Mouse (Mus musculus) cerebellum, adult 11-12 months (tissue): ENCODE data around the gene Shb.
A peak's percentile ranks its signal among the peaks of the same experiment; 100 is the strongest.

Source experiments
- DNase-seq: peaks from one replicate; pipeline ENCODE4 v3.0.0; 2022

Gene Shb

GRCm38 (mm10) chr4:45527562-45528354 lies 4.5 kb downstream of the Shb start:
- DNase-seq = no peak

- DNase-seq = no peak
Observed at GRCm38 (mm10) chr4:45526846-45527561, 5.3 kb downstream of the Shb start.

- no peak for DNase-seq
Observed at GRCm38 (mm10) chr4:45526175-45526574, 6.1 kb downstream of the Shb start.

DNA sequence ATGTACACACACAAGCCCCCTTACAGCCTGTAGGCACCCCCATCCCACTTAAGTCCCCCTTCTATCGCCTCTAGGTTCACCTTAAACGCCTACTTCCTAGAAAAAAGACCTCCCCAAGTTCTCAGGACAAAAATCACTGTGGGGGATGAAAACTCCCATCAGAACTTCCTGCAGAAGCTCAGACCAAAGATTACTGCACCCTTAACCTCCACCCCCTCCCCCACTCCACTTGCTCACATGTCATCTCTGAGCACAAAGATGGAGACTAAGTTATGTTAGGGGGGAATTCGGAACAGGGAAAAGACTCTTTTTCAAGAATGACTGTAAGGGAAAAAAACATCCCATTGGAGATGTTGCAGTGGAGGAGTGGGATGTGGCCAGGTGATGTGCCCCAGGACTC lies 6.7 kb downstream of the Shb start:
- no peak for DNase-seq

DNA sequence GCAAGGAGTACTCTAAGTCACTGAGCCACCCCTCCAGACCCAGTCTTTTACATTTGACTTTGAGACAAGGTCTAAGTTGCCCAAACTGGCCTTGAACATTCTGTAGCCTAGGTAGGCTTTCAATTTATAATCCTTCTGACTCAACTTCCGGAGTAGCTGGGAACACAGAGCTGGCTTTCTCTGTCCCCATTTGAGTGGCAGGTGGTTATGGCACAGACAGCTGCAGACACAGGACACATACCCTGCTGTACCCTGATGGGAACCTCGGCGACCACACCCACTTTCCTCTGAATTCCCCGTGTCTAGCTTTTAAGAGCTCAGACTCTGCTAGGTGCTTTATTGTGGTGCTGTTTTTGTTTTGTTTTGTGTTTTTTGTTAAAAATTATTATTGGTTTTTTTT lies 7.7 kb downstream of the Shb start:
- DNase-seq = no peak

DNA sequence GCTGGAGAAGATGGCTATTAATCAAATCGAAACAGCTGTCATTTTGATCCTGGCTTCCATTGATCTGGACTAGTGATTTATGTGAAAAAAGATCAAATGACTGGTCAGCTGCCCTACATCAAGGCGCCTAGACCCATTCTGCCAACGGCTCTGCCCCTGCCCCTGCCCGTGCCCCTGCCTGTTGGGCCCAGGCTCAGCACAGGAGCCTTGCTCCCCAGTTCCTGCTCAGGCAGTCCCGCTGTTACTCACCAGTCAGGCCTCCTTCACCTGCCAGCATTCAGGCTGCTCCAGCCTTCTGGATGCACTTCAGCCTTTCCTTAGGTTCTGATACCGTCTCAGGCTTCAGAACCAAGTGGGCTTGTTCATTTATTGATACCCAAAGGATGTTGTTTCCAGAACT lies 8.9 kb downstream of the Shb start:
- DNase-seq = no peak

- DNase-seq = no peak
Observed at GRCm38 (mm10) chr4:45522956-45523355, 9.3 kb downstream of the Shb start.

GRCm38 (mm10) chr4:45522583-45522900 lies 9.7 kb downstream of the Shb start:
- no peak for DNase-seq

DNA sequence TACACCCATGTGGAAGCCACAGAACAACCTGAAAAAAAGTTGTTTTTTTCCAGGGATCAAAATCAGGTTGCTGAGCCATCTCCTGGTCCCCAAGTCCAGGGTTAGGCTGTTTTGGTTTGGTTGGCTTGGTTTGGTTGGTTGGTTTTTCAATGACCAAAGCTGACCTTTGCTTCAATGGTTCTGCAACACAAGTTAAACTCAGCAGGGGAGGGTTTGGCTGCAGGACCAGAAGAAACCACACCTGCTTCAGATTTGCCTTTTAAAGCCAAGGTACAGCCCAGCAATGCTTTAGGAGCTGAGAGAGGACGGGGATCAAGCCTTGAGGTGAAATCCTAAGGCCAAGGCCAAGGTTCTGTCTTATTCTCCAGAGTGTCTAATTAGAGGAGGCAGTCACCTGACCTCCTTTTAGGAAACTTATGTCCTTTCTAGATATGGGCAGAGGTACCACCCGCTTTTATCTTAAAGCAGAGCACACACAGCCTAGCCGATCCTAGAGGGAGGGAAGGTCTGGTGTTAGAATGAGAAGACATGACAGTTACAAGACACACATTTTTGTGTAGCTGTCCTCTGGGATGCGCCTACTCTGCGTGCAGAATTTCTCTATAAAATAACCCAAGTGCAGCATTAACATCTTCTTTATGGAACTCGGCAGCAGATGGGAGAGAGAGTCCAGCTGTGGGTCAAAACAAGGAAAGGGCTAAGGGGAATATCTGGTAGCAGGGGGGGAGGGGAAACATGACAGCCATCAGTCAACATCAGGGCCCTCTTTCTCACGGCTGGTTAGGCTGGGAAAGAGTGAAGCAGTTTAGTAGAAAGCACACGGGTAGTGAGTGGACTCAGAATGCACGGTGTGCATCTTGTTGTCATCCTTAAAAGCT lies 10.3 kb downstream of the Shb start:
- DNase-seq = no peak

GRCm38 (mm10) chr4:45520375-45520774 lies 11.9 kb downstream of the Shb start:
- DNase-seq = no peak

DNA sequence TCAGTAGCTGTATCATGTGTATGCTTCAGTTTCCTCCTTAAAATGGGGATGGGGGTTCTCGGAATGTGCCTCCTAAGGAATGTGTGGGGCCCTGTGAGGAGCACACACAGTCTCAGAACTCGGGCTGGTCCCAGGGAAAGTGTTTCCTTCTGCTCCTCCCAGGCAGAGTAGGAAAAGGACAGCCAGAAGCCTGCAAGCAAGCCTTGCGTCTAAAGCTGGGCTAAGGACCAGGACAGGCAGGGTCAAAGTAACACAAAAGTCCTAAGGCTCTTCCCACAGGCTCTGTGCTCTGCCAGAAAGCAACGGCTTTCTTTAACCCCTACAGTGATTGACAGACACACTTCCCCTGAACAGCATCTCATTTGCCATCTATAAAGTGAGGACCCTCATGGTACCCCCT lies 14.9 kb downstream of the Shb start:
- no peak for DNase-seq

DNA sequence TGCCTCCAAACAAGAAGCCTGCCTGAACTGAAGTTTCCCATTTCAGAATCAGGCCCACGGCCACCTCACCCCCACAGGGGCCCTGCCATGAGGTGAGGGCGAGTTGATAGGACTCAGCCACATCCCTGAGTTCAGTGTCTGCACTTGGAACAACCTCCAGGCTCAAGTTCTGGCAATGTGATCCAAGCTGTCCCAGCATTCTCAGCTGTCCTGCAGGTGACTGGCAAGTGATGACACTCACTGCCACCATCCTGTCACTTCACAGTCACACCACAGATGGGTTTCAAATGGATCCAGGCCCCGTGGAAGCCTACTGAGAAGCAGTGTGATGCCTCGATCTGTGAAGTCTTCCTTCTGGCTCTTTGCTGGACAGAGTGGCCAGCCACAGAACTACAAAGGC lies 16.4 kb downstream of the Shb start:
- no peak for DNase-seq

DNA sequence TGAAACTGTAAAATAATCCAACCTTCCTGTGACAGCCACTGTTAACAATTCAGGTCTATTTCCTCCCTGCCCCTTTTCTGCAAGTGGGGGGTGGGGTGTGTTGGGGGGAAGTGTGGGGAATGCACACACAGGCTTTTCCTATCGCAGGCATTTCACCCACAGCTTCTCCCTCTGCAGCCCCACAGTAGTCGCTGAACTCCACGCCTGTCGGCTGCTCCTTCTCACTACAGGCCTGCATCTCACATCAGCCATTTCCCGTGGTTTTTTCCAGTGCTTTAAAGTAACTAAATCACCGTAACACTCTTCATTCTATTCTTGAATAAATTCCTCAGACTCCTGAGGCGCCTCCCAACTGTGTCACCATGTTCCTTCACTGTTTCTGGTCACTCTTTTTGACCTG lies 17.9 kb downstream of the Shb start:
- DNase-seq = no peak

DNA sequence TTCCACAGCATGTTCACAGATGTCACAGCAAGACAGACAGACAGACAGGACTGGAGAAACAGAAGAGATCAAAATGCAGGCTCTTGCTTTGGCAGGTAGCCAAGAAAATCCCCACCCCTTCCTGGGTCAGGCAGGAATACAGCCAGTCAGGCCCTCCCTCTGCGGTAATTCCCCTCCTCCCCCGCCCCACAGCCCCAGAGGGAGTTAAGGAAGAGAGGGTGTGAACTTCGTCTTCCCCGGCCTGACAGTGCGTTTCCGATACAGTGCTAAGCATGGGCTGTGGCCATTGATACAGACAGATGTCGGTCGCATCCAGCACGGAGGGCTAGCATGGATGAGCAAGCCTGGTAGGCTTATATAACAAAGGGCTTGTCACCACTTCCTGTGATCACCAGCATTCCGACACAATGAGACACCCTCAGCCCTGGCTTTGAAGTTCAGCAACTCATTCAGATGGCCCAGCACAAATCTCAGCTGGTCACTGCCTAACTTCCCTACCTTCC lies 18.4 kb downstream of the Shb start:
- DNase-seq = no peak

GRCm38 (mm10) chr4:45513340-45513739 lies 18.9 kb downstream of the Shb start:
- no peak for DNase-seq

- DNase-seq = no peak
Observed at GRCm38 (mm10) chr4:45510163-45510562, 22.1 kb downstream of the Shb start.

DNA sequence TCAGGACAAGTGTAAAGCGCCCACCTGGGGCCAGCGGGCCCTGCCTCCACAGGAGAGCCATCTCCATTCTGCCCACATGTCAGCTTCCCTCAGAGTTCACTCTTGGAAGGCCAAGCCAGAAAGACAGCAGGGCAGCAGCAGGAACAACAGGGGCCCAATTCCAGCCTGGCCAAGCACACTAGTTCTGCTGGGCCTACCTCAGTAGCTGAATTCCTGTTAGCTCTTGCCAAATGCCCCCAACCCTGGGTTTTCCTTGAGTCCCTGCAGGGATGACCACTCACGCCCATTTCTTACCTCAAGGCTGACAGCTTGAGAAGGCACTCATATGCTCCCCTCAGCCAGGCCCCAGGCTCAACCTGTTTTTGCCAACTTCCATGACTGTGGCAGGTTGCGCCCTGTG lies 22.9 kb downstream of the Shb start:
- DNase-seq = no peak

- DNase-seq = no peak
Observed at GRCm38 (mm10) chr4:45508469-45508868, 23.8 kb downstream of the Shb start.

- no peak for DNase-seq
Observed at GRCm38 (mm10) chr4:45507476-45507875, 24.8 kb downstream of the Shb start.

DNA sequence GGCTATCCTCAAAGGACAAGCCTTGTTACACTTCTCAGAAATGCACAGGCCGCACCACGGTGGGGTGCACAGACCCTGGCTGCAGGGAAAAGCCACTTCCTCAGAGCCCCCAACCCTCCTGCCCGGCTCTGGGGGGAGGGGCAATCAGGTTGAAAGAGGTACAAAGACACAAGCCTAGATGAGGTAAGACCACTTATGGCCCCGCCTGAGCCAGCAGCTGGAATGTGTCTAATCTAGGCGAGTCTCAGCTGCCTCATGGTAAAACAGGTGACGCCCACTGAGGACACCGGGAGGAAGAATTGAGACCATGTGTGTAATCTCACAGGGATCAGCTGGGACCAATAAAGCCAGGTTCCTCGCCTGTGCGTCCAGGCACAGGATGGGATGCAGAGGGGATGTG lies 25.2 kb downstream of the Shb start:
- DNase-seq = no peak

DNA sequence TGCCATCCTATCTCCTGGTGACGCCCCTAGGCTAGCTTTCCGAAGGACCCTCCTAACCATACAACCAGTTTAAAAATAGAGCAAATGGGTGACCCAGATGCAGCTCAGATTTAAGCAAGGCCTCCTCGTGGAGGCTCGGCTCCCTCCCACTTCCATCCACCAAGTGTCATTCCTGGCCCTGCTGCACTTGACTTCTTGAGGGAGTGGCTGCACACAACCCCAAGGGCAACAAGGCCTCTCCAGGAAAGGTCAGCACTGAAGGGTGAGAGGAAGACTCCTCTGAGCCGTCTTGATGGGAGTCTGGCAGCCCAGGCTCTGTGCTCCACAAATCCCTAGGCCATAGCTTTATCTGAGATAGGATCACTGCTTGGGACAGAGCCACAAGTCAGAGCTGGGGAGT lies 25.7 kb downstream of the Shb start:
- no peak for DNase-seq

- no peak for DNase-seq
Observed at GRCm38 (mm10) chr4:45505671-45506070, 26.6 kb downstream of the Shb start.

DNA sequence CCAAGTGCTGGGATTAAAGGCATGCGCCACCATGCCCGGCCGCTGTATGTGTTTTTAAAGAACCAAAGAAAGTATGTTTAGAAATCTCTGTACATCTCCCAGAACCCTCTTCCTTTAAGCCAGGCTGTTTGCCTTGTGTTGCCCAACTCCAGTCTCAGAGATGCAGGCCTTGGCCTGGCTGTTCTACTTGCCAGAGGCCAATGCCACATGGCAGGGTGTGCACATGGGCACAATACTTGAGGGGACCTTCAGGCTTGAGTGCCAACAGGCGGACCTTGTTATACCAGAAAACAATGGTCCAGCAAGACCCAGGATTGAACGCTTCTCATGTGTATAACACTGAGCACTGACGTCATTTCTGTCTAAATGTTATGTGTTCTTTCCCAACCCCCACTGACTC lies 27.1 kb downstream of the Shb start:
- no peak for DNase-seq

GRCm38 (mm10) chr4:45503816-45504215 lies 28.5 kb downstream of the Shb start:
- DNase-seq = peak; percentile 13
